7 mouse cellular contexts compared by ENCODE assay signal in genomic region chr6:125046691-125047090, GRCm38 (mm10). TPM values are rescaled to one million over a fixed set of nuclear protein-coding genes. Genes with fewer than 3 reads are reported as not detected.
DNase-seq lines count a peak whose midpoint lies in the region; ATAC-seq and TF ChIP-seq lines count a peak whose summit lies in the region.

No protein-coding gene starts in this region.

- no peak overlapping the region for H3K4me3 ChIP-seq in left cerebral cortex, adult 2 months

- peak; percentile 93 for TF ChIP-seq CTCF in left cerebral cortex, adult 2 months (IDR thresholded peaks at IDR 0.05)

- no peak overlapping the region for H3K27ac ChIP-seq in left cerebral cortex, adult 2 months

- intact Hi-C loops in left cerebral cortex, adult 2 months (cut with DNase I): loop anchor here (1.0 to 5.0 kb wide), 2 partner anchors 38 to 226 kb away; no protein-coding TSS in a partner anchor

- ATAC-seq in inflammation-experienced regulatory T-cells, adult 6 months: peak; percentile 81
- ATAC-seq in megakaryocyte-erythroid progenitor cell, adult 5-6 weeks (replicated peaks; ENCODE audit: low FRiP score, low TSS enrichment, poor library complexity, severe bottlenecking): peak; percentile 76

- DNase-seq in adipocyte (ENCODE audit: low spot score): peak; percentile 96
- DNase-seq in cerebellum, postnatal 14 days: peak; percentile 93 to 98
- DNase-seq in gastrocnemius, adult 18-20 months (ENCODE audit: low spot score): peak; percentile 82
- peak; percentile 77 for DNase-seq in left cerebral cortex, adult 2 months (ENCODE audit: extremely low spot score in 1 of 2, low spot score in 2 of 2)
- peak; percentile 87 for DNase-seq in right cerebral cortex, postnatal 14 days

RNA-seq across cellular contexts. Expression of gene Acrbp, which starts 2.8 kb away (rescaled TPM):
- total RNA-seq in gastrocnemius, adult 18-20 months (2021): 1 to 10 TPM; 2.0 to 2.4 TPM
- 10 to 100 TPM in 2 of 3 experiments, 1 to 10 TPM in 1; 5.6 to 23.2 (median 17.7) TPM for polyA plus RNA-seq in inflammation-experienced regulatory T-cells, adult 6 months (2017; shearing (Covaris generic))
- total RNA-seq in left cerebral cortex, adult 2 months (2021): 10 to 100 TPM; 12.2 to 18.4 TPM
- total RNA-seq in megakaryocyte-erythroid progenitor cell, adult 5-6 weeks (2014; fragmentation: Nextera tagmentation): 8.6 and 16.5 TPM in 2 replicates
- 0.95 and 8.6 TPM in 2 replicates for total RNA-seq in megakaryocyte-erythroid progenitor cell, adult 5-6 weeks (2017)

RNA-seq across cellular contexts. Expression of gene Ing4, which starts 7.1 kb away (rescaled TPM):
- total RNA-seq in gastrocnemius, adult 18-20 months (2021): 10 to 100 TPM; 22.0 to 23.2 TPM
- polyA plus RNA-seq in inflammation-experienced regulatory T-cells, adult 6 months (2017; shearing (Covaris generic)): 10 to 100 TPM; 39.9 to 61.7 (median 46.2) TPM
- total RNA-seq in left cerebral cortex, adult 2 months (2021): 10 to 100 TPM; 49.5 to 56.6 TPM
- total RNA-seq in megakaryocyte-erythroid progenitor cell, adult 5-6 weeks (2014; fragmentation: Nextera tagmentation): 23.6 and 45.9 TPM in 2 replicates
- total RNA-seq in megakaryocyte-erythroid progenitor cell, adult 5-6 weeks (2017): 43.0 and 51.1 TPM in 2 replicates

RNA-seq across cellular contexts. Expression of gene Lpar5, which starts 21.0 kb away (rescaled TPM):
- not detected for total RNA-seq in gastrocnemius, adult 18-20 months (2021)
- 10 to 100 TPM; 10.4 to 19.3 (median 12.1) TPM for polyA plus RNA-seq in inflammation-experienced regulatory T-cells, adult 6 months (2017; shearing (Covaris generic))
- total RNA-seq in left cerebral cortex, adult 2 months (2021): under 1 TPM; 0.50 to 0.68 TPM
- total RNA-seq in megakaryocyte-erythroid progenitor cell, adult 5-6 weeks (2014; fragmentation: Nextera tagmentation): not detected in 2 replicates
- 4.3 TPM in 1 of 2 replicates, not detected in the other for total RNA-seq in megakaryocyte-erythroid progenitor cell, adult 5-6 weeks (2017)

RNA-seq across cellular contexts. Expression of gene Zfp384, which starts 37.7 kb away (rescaled TPM):
- total RNA-seq in gastrocnemius, adult 18-20 months (2021): 10 to 100 TPM; 22.4 to 24.0 TPM
- polyA plus RNA-seq in inflammation-experienced regulatory T-cells, adult 6 months (2017; shearing (Covaris generic)): 1 to 10 TPM; 4.0 to 7.5 (median 4.0) TPM
- total RNA-seq in left cerebral cortex, adult 2 months (2021): 10 to 100 TPM; 48.2 to 50.6 TPM
- 67.0 and 86.8 TPM in 2 replicates for total RNA-seq in megakaryocyte-erythroid progenitor cell, adult 5-6 weeks (2014; fragmentation: Nextera tagmentation)
- total RNA-seq in megakaryocyte-erythroid progenitor cell, adult 5-6 weeks (2017): 18.5 and 18.6 TPM in 2 replicates

RNA-seq across cellular contexts. Expression of gene Chd4, which starts 49.1 kb away (rescaled TPM):
- 10 to 100 TPM; 64.1 to 70.6 TPM for total RNA-seq in gastrocnemius, adult 18-20 months (2021)
- 10 to 100 TPM; 47.0 to 76.3 (median 61.6) TPM for polyA plus RNA-seq in inflammation-experienced regulatory T-cells, adult 6 months (2017; shearing (Covaris generic))
- total RNA-seq in left cerebral cortex, adult 2 months (2021): 100 to 1,000 TPM; 166 to 171 TPM
- 153 and 188 TPM in 2 replicates for total RNA-seq in megakaryocyte-erythroid progenitor cell, adult 5-6 weeks (2014; fragmentation: Nextera tagmentation)
- 438 and 492 TPM in 2 replicates for total RNA-seq in megakaryocyte-erythroid progenitor cell, adult 5-6 weeks (2017)
